Mouse (Mus musculus) embryo, embryonic 10.5 days (tissue): ENCODE results near the gene Abhd4.

Experiments
- DNase-seq: peaks from one replicate; pipeline ENCODE4 v3.0.0-alpha.2; 2015; ENCODE audit warnings: low spot score

Abhd4 gene

GRCm38 (mm10) chr14:54239002-54239736, 14.8 kb upstream of the Abhd4 start:
- peak; percentile 86 for DNase-seq

- DNase-seq = no peak
Observed at GRCm38 (mm10) chr14:54240542-54240941, 13.4 kb upstream of the Abhd4 start.

GRCm38 (mm10) chr14:54244183-54244582, 9.8 kb upstream of the Abhd4 start:
- DNase-seq = peak; percentile 52

GRCm38 (mm10) chr14:54246232-54246631, 7.8 kb upstream of the Abhd4 start:
- DNase-seq = no peak

GRCm38 (mm10) chr14:54249326-54249725, 4.7 kb upstream of the Abhd4 start:
- no peak for DNase-seq

GRCm38 (mm10) chr14:54250122-54250521, 3.9 kb upstream of the Abhd4 start:
- DNase-seq = no peak

- DNase-seq = no peak
Observed at GRCm38 (mm10) chr14:54254670-54255202, 748 bp downstream of the Abhd4 start.

- DNase-seq = no peak
Observed at GRCm38 (mm10) chr14:54258131-54258670, 4.2 kb downstream of the Abhd4 start.

GRCm38 (mm10) chr14:54259003-54259721, 5.2 kb downstream of the Abhd4 start:
- peak; percentile 95 for DNase-seq

GRCm38 (mm10) chr14:54259722-54260085, 5.7 kb downstream of the Abhd4 start:
- DNase-seq = no peak

- DNase-seq = no peak
Observed at GRCm38 (mm10) chr14:54260196-54260595, 6.2 kb downstream of the Abhd4 start.

- DNase-seq = no peak
Observed at GRCm38 (mm10) chr14:54261386-54261785, 7.4 kb downstream of the Abhd4 start.

- DNase-seq = no peak
Observed at GRCm38 (mm10) chr14:54262622-54263021, 8.6 kb downstream of the Abhd4 start.

- no peak for DNase-seq
Observed at GRCm38 (mm10) chr14:54263099-54263498, 9.1 kb downstream of the Abhd4 start.

GRCm38 (mm10) chr14:54264231-54264630, 10.2 kb downstream of the Abhd4 start:
- no peak for DNase-seq

GRCm38 (mm10) chr14:54265093-54265492, 11.1 kb downstream of the Abhd4 start:
- no peak for DNase-seq

GRCm38 (mm10) chr14:54265951-54266350, 12.0 kb downstream of the Abhd4 start:
- no peak for DNase-seq

GRCm38 (mm10) chr14:54267966-54268365, 14.0 kb downstream of the Abhd4 start:
- DNase-seq = no peak

- DNase-seq = no peak
Observed at GRCm38 (mm10) chr14:54269566-54269965, 15.6 kb downstream of the Abhd4 start.

GRCm38 (mm10) chr14:54270413-54270812, 16.4 kb downstream of the Abhd4 start:
- no peak for DNase-seq

- DNase-seq = no peak
Observed at GRCm38 (mm10) chr14:54271976-54272606, 18.1 kb downstream of the Abhd4 start.

GRCm38 (mm10) chr14:54272696-54273095, 18.7 kb downstream of the Abhd4 start:
- DNase-seq = no peak

- DNase-seq = no peak
Observed at GRCm38 (mm10) chr14:54276446-54276845, 22.5 kb downstream of the Abhd4 start.
